Mouse (Mus musculus) kidney, postnatal 14 days (tissue): ENCODE results near the gene Aif1.
"Not testable (repeated sequence)": the region's sequence is repeated elsewhere in the genome, so short reads cannot be mapped to it uniquely, and the experiment has no call there.

Experiments
- DNase-seq: peaks from one replicate; pipeline ENCODE4 v3.0.0; 2022; ENCODE audit warnings: mixed read lengths

The Aif1 gene

DNA sequence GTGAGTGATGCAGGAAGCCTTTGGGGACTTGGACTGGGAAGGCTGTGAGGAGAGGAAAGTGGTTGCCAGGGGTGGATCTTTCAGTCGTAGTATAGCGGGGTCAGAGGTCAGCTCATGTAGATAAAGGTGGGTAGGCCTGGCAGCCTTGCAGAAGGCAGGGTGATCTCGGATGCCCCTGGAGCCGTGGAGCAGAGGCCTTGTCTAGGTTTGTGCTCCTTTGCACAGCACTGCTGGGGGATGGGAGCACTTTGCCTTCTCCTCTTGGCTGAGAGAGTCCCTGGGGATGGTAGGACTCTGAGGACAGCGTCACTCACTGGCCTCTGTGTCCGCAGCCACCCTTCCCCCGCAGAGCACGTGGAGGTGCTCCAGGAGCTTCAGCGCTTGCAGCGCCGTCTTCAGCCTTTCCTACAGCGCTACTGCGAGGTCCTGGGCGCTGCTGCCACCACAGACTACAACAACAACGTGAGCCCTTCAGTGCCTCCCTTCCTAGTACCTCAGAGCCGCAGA lies 35.3 kb downstream of the Aif1 start:
- no peak for DNase-seq

DNA sequence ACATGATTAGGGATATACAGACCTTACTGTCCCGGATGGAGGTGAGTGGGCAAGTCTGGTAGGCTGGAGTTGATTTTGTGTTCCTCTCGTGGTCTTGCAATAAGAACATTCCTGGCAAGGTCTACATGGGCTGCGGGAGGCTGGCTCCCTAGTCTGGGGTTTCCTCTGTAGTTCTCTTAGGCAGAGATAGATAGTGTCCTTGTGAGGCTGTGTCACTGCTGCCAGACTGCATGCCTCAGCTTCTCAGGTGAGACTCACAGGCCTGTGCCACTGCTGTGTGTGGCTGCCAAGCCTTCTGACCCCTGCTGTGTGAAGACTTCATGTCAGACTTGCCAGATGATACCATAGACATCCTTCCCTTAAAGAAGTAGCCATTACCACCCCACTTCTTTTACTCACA lies 36.6 kb downstream of the Aif1 start:
- DNase-seq: no peak

- no peak for DNase-seq
These were observed 40.1 kb downstream of the Aif1 start for GRCm38 (mm10) chr17:35135591-35136320.

DNA sequence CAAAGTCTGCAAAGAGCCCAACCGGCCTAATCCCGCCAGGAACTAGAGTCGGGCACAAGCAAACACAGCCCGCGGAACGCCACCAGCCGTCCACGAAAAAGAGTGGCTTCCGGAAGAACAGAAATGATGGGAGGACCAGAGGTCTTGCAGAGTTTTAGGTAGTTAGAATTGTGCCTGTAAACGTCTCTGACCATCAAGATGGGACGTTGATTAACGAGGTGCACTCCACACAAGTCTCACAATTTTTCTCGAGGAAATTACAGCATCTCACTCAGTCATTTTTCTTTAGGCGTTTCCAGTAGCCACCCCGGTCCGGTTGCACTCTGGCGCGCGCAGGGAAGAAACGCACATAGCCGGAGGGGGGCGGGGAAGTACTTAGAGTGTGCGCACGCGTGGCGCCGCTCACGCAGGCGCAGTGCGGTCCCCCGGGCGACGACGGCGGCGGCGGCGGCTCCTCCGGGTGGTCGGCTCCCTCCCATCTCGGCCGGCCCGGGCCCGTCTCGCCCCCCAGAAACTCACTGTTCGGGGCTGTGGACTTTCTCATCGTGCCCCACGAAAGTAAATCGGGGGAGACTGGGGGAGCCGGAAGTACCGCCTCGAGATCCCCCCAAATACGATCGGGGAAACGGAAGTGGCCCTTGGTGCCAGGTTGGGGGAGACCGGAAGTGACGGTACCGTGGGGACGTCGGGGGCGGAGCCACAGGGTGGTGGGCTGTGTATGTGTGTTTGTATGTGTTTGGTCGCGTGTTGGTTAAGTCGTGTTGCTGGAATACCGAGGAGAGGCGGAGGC lies 40.9 kb downstream of the Aif1 start, which contains the start of gene Bag6:
Bag6 (plus strand) TSS at position 378 of the 790 bp plus-strand sequence.
- peak; percentile 97 for DNase-seq

DNA sequence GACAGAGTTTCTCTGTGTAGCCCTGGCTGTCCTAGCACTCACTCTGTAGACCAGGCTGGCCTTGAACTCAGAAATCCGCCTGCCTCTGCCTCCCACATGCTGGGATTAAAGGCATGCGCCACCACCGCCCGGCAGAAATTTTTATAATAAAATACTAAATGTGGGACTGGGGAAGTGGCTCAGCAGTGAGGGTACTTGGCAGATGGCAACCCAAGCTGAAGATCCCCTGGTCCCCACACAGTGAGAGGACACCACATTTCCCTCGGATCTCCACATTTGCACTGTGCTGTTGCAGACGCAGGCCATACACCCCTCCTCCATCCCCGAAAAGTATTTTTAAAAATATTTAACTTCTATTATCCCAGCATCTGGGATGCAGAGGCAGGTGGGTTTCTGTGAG lies 42.4 kb downstream of the Aif1 start:
- no peak for DNase-seq

DNA sequence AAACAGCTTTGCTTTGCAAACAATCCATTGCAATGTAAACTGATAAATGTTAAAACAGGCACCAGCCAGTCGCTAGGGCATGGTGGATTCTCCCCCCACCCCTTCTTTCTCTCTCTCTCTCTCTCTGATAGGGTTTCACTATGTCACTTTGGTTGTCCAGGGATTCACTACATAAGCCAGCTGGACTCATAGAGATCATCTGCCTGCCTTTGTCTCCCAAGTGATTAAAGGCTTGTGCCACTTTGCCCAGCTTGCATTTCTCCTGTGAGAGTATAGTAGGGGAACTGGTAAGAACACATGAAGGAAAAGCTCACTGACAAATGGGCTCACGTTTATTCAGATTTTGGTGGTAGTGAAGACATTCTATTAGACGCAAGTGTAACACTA lies 43.7 kb downstream of the Aif1 start:
- DNase-seq: no peak

GRCm38 (mm10) chr17:35131500-35132173 lies 44.2 kb downstream of the Aif1 start, which contains the start of gene Apom:
Apom (minus strand) TSS chr17:35132050.
- DNase-seq: peak; percentile 40

GRCm38 (mm10) chr17:35131038-35131437 lies 44.8 kb downstream of the Aif1 start:
- DNase-seq: no peak

DNA sequence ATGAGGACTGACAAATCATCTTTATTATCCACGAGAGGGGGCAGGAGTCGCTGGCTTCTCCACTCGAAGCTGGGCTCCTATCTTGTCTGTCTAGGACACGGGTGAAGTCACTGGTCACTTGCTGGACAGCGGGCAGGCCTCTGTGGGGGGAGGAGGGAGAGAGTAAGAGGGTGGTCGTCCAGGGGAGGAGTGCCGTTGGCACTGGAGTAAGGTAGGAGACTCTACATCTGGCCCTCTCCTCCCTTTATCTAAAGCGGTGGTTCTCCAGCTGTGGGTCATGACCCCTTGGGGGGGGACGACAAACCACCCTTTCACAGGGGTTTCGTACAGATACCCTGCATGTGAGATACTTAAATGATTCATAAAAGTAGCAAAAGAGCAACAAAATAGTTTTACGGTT lies 46.9 kb downstream of the Aif1 start:
- DNase-seq: no peak

DNA sequence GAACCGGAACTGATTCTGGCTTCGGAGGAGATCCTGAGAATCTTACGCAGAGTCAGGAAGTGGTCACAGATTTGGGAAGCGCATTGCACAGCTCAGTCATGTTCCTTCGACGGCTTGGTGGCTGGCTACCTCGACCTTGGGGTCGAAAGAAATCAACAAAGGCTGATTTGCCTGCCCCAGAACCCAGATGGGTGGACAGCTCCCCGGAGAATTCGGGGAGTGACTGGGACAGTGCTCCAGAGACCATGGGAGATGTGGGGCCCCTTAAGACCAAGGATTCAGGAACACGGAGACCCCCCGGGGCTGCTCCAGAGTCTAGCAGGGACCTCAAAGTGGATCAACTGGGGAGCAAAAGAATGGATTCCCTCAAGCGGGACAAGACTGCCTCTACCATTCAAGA lies 48.9 kb downstream of the Aif1 start:
- DNase-seq: no peak

GRCm38 (mm10) chr17:35126206-35126611 lies 49.7 kb downstream of the Aif1 start, which contains the start of gene D17H6S53E:
D17H6S53E (plus strand) TSS chr17:35126373.
- peak; percentile 85 for DNase-seq

DNA sequence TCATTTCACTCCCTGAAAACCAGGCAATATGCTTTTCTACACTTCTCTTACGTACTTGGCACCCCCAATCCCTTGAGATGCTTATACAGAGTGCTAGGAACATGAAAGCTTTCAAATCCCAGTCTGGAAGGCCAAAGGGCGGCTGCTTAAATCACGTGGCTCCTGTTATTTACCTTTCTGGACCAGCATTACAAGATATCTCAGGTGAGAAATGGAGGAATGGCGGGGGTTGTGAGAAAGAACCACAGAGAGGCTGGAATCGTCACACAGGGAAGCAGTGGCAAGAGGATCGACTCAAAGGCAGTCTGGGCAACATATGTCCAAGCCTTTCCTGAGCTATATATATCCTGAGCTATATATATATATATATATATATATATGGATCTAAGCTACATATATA lies 50.3 kb downstream of the Aif1 start:
- no peak for DNase-seq

DNA sequence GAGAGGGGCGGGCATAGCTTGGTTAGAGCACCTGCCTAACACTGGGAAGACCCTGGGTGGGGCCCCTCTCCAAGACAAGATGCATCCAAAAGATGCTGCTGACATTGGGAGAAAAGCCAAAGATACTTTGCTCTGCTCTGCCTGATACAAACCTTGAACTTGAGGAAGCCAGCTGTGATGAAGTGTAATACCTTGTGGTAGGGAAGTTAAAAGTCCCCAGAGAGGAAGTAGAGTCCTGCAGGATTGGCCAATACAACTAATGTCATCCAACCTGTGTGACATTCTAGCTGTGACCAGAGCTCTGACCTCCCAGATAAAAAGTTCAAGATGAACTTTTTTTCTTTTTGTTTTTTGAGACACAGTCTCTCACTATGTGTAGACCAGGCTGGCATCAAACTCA lies 50.8 kb downstream of the Aif1 start:
- DNase-seq: no peak

GRCm38 (mm10) chr17:35124261-35124896 lies 51.5 kb downstream of the Aif1 start:
- not testable (repeated sequence) for DNase-seq

- not testable (repeated sequence) for DNase-seq
These were observed 52.6 kb downstream of the Aif1 start for GRCm38 (mm10) chr17:35123287-35123686.

GRCm38 (mm10) chr17:35121871-35122303 lies 54.0 kb downstream of the Aif1 start, which contains the start of gene Csnk2b:
Csnk2b (minus strand) TSS chr17:35122053.
- DNase-seq: peak; percentile 70

GRCm38 (mm10) chr17:35121143-35121799 lies 54.6 kb downstream of the Aif1 start, which contains the start of gene Gpank1:
Gpank1 (plus strand) TSS chr17:35121455.
- DNase-seq: peak; percentile 98
